Mouse (Mus musculus): Measurements from ENCODE around the gene Actbl2. TPM values are rescaled to one million over a fixed set of nuclear protein-coding genes. Genes with fewer than 3 reads are reported as not detected.

The Actbl2 gene
- polyA plus RNA-seq, 1 experiment from 2014 or later: not detected

GRCm38 (mm10) chr13:111263758-111264157 lies 8.9 kb downstream of the Actbl2 start:
- Histone ChIP-seq H3K27me3 (ENCODE audit: control insufficient read depth, insufficient read depth, low read length) (no peaks in the 10 kb centered on the region), H3K9me3 (ENCODE audit: control insufficient read depth, low read length) (no peaks in the 10 kb centered on the region), H3K4me2 (replicated peaks; ENCODE audit: low read depth, low read length) (no peak overlapping the region), H3K36me3 (ENCODE audit: control insufficient read depth, insufficient read depth, low read length) (no peaks in the 10 kb centered on the region), H3K27ac (ENCODE audit: low read depth, low read length) (no peak overlapping the region), H3K4me1 (replicated peaks; ENCODE audit: control insufficient read depth, insufficient read depth, low read length) (no peaks in the 10 kb centered on the region), H3K4me3 (ENCODE audit: low read depth, low read length) (no peak overlapping the region), H3K9ac (ENCODE audit: low read depth, low read length) (no peak overlapping the region)
- DNase-seq (ENCODE audit: low spot score): no peak
- WGBS: 78% methylated on average over 3 of the region's 3 CpGs
- no peak for ATAC-seq (ENCODE audit: low FRiP score)

- no peak overlapping the region for H3K9ac ChIP-seq (ENCODE audit: low read depth, low read length)
- no peaks in the 10 kb centered on the region for H3K9me3 ChIP-seq (ENCODE audit: control insufficient read depth, low read length)
- no peaks in the 10 kb centered on the region for H3K4me1 ChIP-seq (replicated peaks; ENCODE audit: control insufficient read depth, insufficient read depth, low read length)
- no peak overlapping the region for H3K27ac ChIP-seq (ENCODE audit: low read depth, low read length)
- WGBS: 49% methylated on average over 4 of the region's 4 CpGs
- H3K4me2 ChIP-seq (replicated peaks; ENCODE audit: low read depth, low read length): no peak overlapping the region
- H3K4me3 ChIP-seq (ENCODE audit: low read depth, low read length): no peak overlapping the region
- no peaks in the 10 kb centered on the region for H3K27me3 ChIP-seq (ENCODE audit: control insufficient read depth, insufficient read depth, low read length)
- ATAC-seq (ENCODE audit: low FRiP score) (no peak), DNase-seq (ENCODE audit: low spot score) (no peak)
- no peaks in the 10 kb centered on the region for H3K36me3 ChIP-seq (ENCODE audit: control insufficient read depth, insufficient read depth, low read length)
Measured at GRCm38 (mm10) chr13:111265231-111266000, 10.6 kb downstream of the Actbl2 start.

GRCm38 (mm10) chr13:111266855-111267254 lies 12.0 kb downstream of the Actbl2 start:
- no peaks in the 10 kb centered on the region for H3K36me3 ChIP-seq (ENCODE audit: control insufficient read depth, insufficient read depth, low read length)
- no peaks in the 10 kb centered on the region for H3K4me1 ChIP-seq (replicated peaks; ENCODE audit: control insufficient read depth, insufficient read depth, low read length)
- H3K9ac ChIP-seq (ENCODE audit: low read depth, low read length): no peak overlapping the region
- H3K4me2 ChIP-seq (replicated peaks; ENCODE audit: low read depth, low read length): no peak overlapping the region
- no peak for DNase-seq (ENCODE audit: low spot score)
- no peak for ATAC-seq (ENCODE audit: low FRiP score)
- H3K27me3 ChIP-seq (ENCODE audit: control insufficient read depth, insufficient read depth, low read length): no peaks in the 10 kb centered on the region
- H3K9me3 ChIP-seq (ENCODE audit: control insufficient read depth, low read length): no peaks in the 10 kb centered on the region
- WGBS: 73% methylated on average over 5 of the region's 5 CpGs
- H3K4me3 ChIP-seq (ENCODE audit: low read depth, low read length): no peak overlapping the region
- no peak overlapping the region for H3K27ac ChIP-seq (ENCODE audit: low read depth, low read length)

GRCm38 (mm10) chr13:111268992-111269391 lies 14.2 kb downstream of the Actbl2 start:
- no peak for ATAC-seq (ENCODE audit: low FRiP score)
- DNase-seq (ENCODE audit: low spot score): no peak
- Histone ChIP-seq H3K27me3 (ENCODE audit: control insufficient read depth, insufficient read depth, low read length) (no peaks in the 10 kb centered on the region), H3K27ac (ENCODE audit: low read depth, low read length) (no peak overlapping the region), H3K4me3 (ENCODE audit: low read depth, low read length) (no peak overlapping the region), H3K36me3 (ENCODE audit: control insufficient read depth, insufficient read depth, low read length) (no peaks in the 10 kb centered on the region), H3K9me3 (ENCODE audit: control insufficient read depth, low read length) (no peaks in the 10 kb centered on the region), H3K4me1 (replicated peaks; ENCODE audit: control insufficient read depth, insufficient read depth, low read length) (no peaks in the 10 kb centered on the region), H3K9ac (ENCODE audit: low read depth, low read length) (no peak overlapping the region), H3K4me2 (replicated peaks; ENCODE audit: low read depth, low read length) (no peak overlapping the region)
- 91% methylated on average over 5 of the region's 5 CpGs for WGBS

- no peak overlapping the region for H3K9ac ChIP-seq (ENCODE audit: low read depth, low read length)
- H3K4me1 ChIP-seq (replicated peaks; ENCODE audit: control insufficient read depth, insufficient read depth, low read length): no peaks in the 10 kb centered on the region
- no peak overlapping the region for H3K27ac ChIP-seq (ENCODE audit: low read depth, low read length)
- H3K36me3 ChIP-seq (ENCODE audit: control insufficient read depth, insufficient read depth, low read length): no peaks in the 10 kb centered on the region
- ATAC-seq (ENCODE audit: low FRiP score) (no peak), DNase-seq (ENCODE audit: low spot score) (no peak)
- H3K4me3 ChIP-seq (ENCODE audit: low read depth, low read length): no peak overlapping the region
- WGBS: 81% methylated on average over 13 of the region's 13 CpGs
- no peaks in the 10 kb centered on the region for H3K9me3 ChIP-seq (ENCODE audit: control insufficient read depth, low read length)
- H3K27me3 ChIP-seq (ENCODE audit: control insufficient read depth, insufficient read depth, low read length): no peaks in the 10 kb centered on the region
- H3K4me2 ChIP-seq (replicated peaks; ENCODE audit: low read depth, low read length): no peak overlapping the region
Measured at GRCm38 (mm10) chr13:111269789-111270335, 15.0 kb downstream of the Actbl2 start.

GRCm38 (mm10) chr13:111271868-111272267 lies 17.1 kb downstream of the Actbl2 start:
- H3K36me3 ChIP-seq (ENCODE audit: control insufficient read depth, insufficient read depth, low read length): no peaks in the 10 kb centered on the region
- H3K9me3 ChIP-seq (ENCODE audit: control insufficient read depth, low read length): no peaks in the 10 kb centered on the region
- no peak for ATAC-seq (ENCODE audit: low FRiP score)
- H3K9ac ChIP-seq (ENCODE audit: low read depth, low read length): no peak overlapping the region
- H3K4me2 ChIP-seq (replicated peaks; ENCODE audit: low read depth, low read length): no peak overlapping the region
- no peaks in the 10 kb centered on the region for H3K27me3 ChIP-seq (ENCODE audit: control insufficient read depth, insufficient read depth, low read length)
- WGBS: 60% methylated on average over 8 of the region's 8 CpGs
- H3K4me3 ChIP-seq (ENCODE audit: low read depth, low read length): no peak overlapping the region
- H3K4me1 ChIP-seq (replicated peaks; ENCODE audit: control insufficient read depth, insufficient read depth, low read length): no peaks in the 10 kb centered on the region
- H3K27ac ChIP-seq (ENCODE audit: low read depth, low read length): no peak overlapping the region
- DNase-seq (ENCODE audit: low spot score): no peak

- no peak overlapping the region for H3K9ac ChIP-seq (ENCODE audit: low read depth, low read length)
- no peak overlapping the region for H3K27ac ChIP-seq (ENCODE audit: low read depth, low read length)
- WGBS: 89% methylated on average over 10 of the region's 10 CpGs
- ATAC-seq (ENCODE audit: low FRiP score): no peak
- no peaks in the 10 kb centered on the region for H3K4me1 ChIP-seq (replicated peaks; ENCODE audit: control insufficient read depth, insufficient read depth, low read length)
- no peak for DNase-seq (ENCODE audit: low spot score)
- H3K9me3 ChIP-seq (ENCODE audit: control insufficient read depth, low read length): no peaks in the 10 kb centered on the region
- H3K36me3 ChIP-seq (ENCODE audit: control insufficient read depth, insufficient read depth, low read length): no peaks in the 10 kb centered on the region
- H3K4me2 ChIP-seq (replicated peaks; ENCODE audit: low read depth, low read length): no peak overlapping the region
- H3K27me3 ChIP-seq (ENCODE audit: control insufficient read depth, insufficient read depth, low read length): no peaks in the 10 kb centered on the region
- no peak overlapping the region for H3K4me3 ChIP-seq (ENCODE audit: low read depth, low read length)
Measured at GRCm38 (mm10) chr13:111286461-111287385, 31.9 kb downstream of the Actbl2 start.

- no peaks in the 10 kb centered on the region for H3K27me3 ChIP-seq (ENCODE audit: control insufficient read depth, insufficient read depth, low read length)
- DNase-seq (ENCODE audit: low spot score): no peak
- 72% methylated on average over 17 of the region's 17 CpGs for WGBS
Measured at GRCm38 (mm10) chr13:111291161-111291957, 36.5 kb downstream of the Actbl2 start.

More at GRCm38 (mm10) chr13:111291161-111291957, 36.5 kb downstream of the Actbl2 start:
- Histone ChIP-seq H3K36me3 (ENCODE audit: control insufficient read depth, insufficient read depth, low read length) (no peaks in the 10 kb centered on the region), H3K9ac (ENCODE audit: low read depth, low read length) (no peak overlapping the region), H3K4me3 (ENCODE audit: low read depth, low read length) (no peak overlapping the region), H3K27ac (ENCODE audit: low read depth, low read length) (no peak overlapping the region), H3K4me1 (replicated peaks; ENCODE audit: control insufficient read depth, insufficient read depth, low read length) (no peaks in the 10 kb centered on the region), H3K4me2 (replicated peaks; ENCODE audit: low read depth, low read length) (no peak overlapping the region), H3K9me3 (ENCODE audit: control insufficient read depth, low read length) (no peaks in the 10 kb centered on the region)
- ATAC-seq (ENCODE audit: low FRiP score): no peak
